Mouse (Mus musculus): Measurements from ENCODE around the gene Tjp2.
A peak's percentile ranks its signal among the peaks of the same experiment; 100 is the strongest.

Tjp2 gene

DNA sequence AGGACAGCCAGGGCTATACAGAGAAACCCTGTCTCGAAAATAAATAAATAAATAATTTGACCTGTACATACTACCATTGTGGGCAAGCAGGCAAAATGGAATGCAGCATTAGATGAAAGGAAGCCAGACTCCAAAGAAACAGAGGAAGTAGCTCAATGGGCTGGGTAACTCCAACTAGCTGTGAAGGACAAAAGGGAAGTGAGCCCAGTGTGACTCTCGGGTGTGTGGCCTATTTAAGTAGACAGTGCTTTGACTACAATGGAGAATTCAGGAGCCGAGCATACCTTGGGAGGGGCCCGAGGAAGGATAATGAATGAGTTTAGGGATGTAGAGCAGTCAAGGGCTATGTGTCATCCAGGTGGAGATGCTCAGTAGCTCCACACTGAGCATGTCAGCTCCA is 48.1 kb downstream of the Tjp2 start:
- DNase-seq = no peak

DNA sequence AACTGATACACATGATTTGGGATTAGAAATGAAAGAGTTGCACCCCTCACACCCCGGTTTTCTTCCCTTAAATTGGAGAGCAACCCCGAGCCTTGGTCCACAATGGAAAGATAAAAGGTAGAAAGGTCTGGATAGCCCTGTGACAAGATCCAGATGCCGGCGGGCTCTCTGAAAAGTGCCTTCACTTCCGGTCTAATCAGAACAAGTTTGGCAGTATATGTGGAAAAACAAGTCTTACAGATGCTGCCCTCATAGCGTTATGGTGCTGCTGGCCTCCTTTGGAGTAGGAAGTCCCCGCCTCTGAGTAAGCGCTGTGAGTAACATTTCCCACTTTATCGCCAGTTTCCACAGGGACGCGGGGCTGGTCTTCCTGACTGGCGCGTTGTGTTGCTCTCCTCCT is 49.9 kb downstream of the Tjp2 start:
- DNase-seq = peak; percentile 18 to 44

DNA sequence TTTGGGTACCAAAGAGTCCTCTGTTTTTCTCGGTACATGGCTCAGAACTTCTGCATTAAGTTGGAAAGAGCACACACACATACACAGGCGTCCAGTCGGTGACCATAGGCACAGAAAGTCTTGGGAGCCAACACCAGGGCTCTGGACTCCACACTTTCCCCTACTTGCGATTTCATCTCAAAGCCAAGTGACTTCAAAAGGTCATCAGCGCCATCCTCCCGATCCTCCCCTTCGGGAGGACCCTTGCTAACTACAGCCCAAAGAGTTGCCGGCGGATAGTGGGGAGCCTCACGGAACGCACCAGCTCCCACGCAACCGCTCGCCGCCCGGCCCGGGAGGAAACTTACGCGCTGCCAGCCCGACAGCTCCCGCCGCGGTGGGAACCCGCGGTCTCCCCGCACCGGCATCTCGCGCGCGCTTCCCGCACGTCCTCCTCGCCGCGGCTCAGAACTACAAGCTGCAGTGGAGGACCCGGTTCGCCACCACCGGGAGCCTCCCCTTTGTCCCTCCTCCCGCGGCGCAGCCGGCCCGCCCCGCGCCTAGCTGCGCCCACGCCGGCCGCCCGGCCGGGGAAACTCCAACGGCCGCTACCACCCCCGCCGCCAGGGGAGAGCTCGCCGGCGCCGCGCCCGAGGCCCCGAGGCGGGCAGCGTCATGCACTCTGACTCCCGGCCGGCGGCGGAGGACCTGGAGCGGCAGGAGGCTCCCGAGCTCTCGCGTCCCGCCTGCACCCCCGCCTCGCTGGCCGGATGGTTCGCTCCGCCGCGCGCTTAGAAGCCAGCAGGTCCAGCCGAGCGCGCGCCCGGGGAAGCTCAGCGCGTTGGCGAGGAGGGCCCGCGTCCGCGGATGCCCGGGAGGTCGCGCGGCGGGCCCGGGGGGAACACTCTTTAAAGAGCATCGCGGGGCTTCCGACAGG is 51.0 kb downstream of the Tjp2 start:
- peak; percentile 94 to 98 for DNase-seq

DNA sequence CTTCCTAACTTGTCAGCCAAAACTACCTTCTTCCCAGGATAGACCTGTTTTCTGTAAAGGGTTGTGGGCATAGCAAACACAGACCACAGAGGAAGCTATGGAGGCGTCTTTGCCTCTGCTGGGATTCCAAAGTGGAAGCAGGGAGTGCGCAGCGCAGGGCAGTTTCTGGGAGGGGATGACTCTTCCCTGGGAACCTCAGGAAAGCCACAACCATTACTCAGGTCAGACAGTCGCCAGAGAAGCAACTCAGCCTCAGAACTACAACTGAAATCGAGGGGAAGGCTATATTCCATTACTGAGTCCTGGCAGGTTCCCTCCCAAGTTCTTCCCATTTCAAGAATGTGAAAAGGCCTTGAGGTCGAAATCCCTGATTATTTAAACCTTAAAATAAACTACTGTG is 51.8 kb downstream of the Tjp2 start:
- no peak for DNase-seq

DNA sequence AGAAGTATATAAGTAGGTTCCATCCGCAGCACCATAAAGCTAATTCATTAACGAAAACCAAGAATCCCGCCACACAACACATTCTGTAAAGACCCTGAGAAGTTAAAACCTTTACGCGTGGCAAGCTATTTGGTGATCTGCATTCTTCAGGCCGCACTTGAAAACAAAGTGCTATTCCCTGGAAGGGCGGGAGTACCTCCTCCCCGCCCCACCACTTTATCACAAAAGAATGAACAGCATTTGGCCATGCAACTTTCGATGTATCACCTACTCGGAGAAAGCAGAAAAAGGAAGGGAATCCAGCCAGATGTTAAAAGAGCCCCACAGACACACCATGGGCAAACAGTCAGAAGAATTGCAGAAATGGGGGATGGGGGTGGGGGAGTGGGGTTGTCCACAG is 56.3 kb downstream of the Tjp2 start:
- DNase-seq = no peak

DNA sequence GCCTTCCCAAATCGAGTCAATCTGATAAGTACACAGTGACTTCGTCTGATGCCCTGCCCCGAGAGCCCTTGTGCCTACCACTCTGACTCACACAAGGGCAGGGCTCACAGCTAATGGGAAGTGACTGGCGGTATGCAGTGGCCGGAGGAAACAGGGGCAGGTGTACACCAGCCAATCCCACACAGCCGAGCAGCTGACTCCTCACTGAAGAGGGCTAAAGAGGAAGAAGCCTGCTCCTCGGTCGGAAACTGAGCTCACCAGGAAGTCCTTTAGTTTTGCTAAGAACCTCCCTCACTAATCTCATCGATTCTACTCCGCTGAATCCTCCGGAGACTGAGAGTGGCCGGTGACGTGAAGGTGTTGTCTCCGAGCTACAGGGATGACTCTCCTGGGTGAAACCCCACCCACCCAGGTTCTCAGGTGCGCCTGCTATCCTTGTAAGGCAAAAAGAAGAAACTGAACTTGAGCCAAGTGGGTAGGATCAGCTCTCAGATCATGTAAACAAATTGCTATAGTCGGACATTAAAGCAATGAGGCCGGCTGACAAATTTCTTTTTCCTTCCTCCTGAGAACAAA is 58.2 kb downstream of the Tjp2 start:
- peak; percentile 45 to 78 for DNase-seq

DNA sequence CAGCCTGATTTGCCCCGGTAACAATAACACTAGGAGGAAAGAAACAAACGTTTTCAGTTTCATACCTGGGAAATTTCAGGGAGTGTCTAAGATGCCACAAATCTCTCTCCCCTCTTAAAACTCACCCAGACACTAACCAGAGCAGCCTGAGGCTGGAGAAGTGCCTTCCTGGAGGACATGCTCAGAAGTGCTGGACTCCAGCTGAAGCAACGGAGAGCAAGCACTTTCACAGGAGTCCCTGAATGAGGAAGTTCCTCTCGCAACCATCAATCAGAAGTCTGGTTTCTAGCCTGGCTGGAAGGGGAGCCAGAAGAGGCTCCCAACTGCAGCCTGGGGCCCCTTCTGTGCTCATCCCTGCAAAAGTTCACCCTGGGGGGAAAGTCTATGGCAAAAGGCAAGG is 60.9 kb downstream of the Tjp2 start:
- no peak for DNase-seq

DNA sequence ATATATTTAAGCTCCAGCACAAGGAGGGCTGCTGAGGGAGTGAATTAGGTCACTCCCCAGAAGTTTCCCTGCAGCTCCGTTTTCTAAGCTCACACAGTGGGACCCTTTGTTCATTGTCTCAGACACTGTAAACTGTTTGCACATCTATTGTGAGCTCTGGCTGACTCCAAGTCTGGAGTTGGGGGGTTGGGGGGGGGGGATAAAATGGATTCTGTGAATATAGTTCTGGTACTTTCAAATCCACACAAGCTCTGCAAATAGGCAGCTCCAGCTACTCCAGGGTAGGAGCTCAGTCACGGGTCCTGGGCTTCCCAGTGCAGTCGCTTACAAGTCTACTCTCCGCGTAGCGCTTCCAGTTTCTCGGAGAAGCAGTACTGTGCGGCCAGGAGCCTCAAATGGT is 64.4 kb downstream of the Tjp2 start:
- DNase-seq = no peak

DNA sequence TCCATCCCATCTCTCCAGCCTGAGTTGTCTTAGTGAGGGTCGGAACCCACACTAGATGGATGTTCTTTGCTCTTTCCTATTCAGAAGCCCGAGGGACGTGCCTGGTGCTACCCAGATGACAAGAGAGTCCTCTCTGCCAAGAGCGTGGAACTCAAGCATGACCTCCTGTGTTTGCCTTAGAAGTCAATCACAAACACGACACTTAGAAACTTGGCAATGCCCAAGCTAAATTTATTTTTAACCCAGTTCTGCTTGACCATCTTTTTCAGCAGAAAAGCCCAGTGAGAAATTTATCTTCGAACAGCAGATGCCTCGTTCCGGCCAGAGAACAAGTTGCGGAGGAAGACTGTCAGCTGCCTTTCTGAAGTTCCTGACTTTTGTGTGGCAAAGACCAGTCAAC is 65.1 kb downstream of the Tjp2 start:
- peak; percentile 58 to 73 for DNase-seq

DNA sequence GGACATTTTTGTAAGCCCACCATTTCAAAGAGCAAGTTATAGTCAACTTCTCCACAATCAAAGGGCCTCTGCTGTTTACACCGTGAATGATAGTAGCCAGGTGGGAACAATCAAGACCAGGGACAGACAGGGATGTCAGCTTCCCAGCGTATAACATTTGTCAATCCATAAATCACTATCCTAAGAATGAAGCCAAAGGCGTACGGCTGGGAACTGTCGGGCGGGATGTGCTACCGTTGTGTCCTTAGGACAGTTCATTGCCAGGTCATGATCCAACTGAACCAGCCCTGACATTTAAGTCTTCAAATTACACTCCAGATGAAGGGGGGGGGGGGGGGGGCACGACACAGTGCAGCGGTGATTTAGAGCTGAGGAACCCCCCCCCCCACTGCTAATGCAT is 65.5 kb downstream of the Tjp2 start:
- DNase-seq = no peak

DNA sequence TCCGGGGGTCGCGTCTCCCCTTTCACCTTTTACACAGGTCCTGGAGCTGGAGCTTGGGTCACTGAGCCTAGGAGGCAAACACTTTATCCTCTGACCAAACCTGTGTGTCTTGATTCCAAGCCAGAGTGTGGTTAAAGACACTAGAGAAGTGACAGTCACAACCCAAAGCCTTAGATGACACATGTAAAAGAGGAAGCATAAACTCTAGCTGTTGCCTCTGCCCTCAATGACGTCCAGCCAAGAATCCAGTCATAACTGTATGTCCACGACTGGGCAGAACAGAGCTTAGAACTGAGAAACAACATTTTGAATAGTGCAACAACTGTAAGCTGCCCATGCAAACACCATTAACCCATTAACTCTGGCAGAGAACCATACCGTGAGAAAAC is 68.8 kb downstream of the Tjp2 start:
- DNase-seq = peak; percentile 18 to 43

DNA sequence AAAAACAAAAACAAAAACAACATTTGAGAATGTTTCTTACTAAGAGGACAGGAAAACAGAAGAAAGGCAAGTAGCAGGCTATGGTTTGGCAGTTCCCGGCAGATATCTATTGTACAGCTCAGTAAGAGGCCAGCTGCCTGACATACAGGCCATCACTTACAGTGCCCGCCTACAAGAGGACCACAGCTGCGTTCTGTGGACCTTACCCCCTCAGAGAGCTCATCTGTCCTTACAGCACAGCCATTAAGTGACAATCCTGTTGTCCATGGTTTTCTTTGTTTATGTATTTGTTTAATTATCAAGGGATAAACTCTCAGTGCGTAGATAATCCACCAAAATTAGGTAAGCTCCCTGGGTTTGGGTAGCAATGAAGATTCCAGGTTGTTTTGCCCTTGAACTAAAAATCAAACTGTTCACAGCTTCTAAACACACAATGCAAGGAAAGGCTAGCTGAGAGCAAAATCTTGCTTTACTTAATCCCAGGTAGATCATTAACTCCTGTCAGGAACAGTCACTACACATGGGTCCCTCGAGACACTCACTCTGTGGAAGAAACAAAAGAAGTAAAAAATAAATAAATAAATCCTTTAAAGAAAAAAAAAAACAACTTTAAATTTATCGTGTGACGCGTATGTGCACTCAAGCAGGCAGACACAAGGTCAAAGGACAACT is 69.3 kb downstream of the Tjp2 start:
- DNase-seq = peak; percentile 27 to 59

DNA sequence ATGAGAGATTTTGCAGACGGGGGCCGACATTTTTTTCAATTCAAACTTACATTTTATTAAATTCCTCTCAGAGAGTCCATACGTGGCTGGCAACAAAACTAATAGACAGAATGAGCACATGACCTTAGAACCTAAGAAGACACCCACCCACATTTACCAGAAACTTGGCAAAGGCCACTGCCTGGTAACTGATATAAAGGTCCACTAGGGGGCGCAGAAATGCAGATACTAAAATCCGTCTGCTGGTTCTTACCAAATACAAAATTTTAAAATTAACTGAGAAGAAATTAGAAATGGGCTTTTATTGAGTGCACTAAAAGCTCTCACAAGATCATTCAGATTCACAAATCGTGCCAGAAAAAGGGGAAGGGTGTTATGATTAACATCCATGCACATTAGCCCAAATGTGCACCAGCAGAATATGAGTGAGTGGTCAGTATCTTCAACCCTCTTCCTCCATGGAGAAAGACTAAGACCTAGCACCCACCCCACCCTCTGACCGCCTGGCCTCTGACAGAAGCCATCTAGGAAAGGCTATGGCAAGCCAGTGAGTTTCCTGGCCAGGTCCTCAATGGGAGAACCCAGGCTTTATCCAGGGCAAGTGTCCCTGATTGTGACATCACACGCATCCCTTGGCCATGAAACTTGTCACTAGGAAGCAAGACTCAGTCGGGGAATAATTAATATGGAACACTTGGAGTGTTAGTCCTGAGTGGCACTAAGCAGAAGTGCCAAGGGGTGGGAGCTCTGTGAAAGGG is 71.4 kb downstream of the Tjp2 start:
- DNase-seq = peak; percentile 52 to 74

DNA sequence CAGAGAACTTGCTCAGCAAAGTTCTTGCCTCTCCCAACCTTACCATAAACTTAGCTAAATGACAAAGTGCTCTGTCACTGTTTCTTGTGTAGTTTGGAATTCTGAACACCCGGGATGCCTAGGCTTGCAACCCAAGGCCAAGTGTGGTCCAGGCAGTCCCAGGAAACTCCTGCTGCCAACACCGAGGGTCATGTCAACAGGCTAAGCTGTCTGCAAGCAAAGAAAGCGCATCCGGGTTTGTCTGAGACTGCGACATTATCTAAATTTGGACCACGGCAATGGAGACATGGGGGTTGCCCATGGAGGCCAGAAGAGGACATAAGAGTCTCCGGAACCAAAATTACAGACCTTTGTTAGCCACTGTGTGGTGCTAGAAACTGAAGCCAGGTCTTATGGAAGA is 80.8 kb downstream of the Tjp2 start:
- no peak for DNase-seq

DNA sequence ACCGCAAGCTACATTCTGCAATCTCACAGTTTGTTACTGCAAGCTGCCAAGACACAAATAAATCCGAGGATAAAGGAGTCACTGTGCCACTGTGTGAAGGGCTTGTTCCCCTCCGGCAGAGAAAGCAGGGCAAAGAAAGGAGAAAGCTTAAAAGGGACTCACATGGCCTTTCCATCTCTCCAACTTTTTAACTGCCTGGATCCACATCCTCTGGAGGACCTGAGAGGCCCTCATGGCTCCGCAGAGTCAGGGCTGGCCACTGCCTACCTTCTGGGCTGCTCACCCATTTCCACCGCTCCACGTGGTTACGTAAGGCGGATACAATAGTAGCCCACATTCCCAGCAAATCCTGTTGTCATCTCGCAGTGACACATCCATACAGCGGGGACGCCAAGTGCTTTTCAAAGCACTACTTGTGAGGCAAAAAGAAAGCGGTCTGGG is 82.2 kb downstream of the Tjp2 start:
- DNase-seq = no peak

DNA sequence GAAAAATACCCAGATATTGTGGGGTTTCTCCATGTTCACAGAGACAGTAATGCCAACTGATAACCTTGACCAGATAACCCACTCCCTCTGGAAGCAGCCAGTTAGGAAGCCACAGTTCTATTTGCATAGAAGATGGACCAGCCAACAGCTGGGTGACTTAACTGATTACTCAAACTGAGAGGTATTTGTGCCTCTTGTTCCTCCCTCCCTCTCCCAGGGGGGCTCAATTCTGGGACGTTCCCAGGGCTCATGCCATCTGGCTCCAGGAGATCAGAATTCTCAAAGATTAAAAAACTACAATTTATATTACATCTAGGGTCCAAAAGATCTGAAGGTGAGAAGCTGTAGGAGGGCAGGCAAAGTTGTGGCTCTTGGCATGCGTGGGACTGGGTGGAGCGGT is 84.5 kb downstream of the Tjp2 start:
- no peak for DNase-seq

DNA sequence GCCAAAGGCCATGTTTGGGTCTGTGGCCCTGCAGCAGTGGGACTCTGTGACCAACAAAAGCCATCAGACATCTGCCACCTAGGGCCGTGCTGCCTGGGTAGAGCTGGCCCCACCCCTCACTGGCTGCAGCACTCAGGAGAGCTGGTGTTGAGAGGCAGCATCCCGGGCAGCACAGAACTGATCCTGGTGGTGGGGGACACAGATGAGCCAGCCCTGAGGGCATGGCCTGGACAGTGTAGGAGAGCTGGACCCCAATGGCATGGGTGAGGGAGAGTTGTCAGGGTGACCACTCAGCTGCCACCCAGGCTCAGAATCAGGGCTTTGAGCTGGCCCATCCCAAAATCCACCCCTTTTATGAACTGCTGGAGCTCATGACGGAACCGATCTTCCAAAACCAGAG is 87.4 kb downstream of the Tjp2 start:
- DNase-seq = no peak

DNA sequence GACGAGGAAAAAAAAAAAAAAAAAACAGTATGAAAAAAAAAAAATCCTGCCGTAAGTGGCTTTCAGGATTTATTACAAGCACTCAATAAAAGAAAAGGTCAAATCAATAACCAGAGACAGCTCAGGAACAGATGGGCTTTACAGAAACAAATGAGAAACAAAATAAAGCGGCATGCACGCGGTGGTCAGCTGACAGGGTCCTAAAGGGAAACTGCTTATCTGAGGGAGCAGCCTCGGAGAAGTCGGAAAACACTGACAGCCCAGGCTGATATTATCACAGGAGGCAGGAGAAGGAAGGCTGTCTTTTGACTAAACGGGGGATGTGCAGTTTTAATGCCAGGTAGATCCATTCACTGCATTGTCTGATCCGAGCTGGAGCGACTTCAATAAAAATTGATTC is 89.8 kb downstream of the Tjp2 start:
- DNase-seq = no peak

DNA sequence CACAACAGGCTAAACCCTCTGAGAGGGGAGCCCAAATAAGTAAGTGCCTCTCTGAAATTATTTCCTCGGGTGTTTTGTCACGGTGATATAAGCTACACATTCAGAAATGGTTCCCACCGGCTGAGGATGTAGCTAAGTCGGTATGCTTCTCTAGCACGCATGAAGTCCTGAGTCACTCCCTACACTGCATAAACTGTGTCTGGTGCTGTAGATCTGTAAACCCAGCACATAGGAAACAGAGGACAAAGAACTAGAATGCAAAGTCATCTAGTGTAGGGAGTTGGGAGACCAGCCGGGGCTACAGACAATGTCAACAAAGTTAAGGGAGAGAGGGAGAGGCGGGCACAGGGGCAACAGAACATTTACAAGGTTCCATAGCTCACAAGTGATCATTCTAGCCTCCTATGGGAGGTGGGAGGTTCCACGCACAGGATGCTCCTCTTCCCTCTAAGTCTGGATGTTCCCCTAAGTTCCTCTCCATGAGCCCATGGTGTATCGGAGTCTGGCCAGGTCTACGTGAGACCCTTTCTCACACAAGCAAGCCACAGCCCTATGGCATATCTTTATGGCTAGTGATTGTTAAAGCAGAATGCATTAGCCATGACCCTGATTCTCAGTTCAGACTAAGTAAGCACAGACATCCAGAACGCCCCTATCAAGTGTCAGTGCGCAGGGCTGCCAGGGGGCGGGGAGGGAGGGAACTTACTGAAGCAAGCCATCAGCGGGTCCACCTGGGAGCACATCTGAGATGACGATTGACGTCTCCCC is 90.5 kb downstream of the Tjp2 start:
- no peak for DNase-seq

DNA sequence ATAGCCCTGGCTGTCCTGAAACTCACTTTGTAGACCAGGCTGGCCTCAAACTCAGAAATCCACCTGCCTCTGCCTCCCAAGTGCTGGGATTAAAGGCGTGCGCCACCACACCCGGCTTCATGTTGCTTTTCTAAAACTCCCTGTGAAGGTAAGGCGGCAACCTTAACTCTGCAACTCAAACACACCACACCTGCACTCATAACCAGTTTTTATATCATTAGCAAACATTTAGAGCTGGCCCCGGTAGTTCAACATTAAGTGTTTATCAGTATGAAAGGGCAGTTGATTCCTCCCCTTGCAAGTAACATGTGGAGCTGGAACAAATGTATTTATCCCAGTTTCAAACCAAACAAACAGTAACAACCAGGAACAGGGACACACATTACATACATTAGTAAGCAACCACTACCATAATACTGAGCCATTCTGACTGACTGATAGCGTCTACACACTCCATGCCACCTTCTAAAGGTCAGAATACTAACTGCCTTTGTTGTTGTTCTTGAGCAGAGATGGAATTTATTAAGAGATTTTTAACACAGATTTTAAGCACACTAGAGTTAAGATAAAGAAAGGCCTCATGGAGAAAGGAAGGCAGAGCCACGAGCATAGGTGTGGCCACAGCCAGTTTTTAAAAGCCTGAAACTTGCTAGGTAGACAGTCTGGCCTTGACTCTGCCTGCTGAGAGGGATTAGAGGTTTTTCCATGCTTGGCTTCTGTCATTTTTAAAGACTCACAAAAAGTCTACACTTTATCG is 101.1 kb downstream of the Tjp2 start:
- no peak for DNase-seq

DNA sequence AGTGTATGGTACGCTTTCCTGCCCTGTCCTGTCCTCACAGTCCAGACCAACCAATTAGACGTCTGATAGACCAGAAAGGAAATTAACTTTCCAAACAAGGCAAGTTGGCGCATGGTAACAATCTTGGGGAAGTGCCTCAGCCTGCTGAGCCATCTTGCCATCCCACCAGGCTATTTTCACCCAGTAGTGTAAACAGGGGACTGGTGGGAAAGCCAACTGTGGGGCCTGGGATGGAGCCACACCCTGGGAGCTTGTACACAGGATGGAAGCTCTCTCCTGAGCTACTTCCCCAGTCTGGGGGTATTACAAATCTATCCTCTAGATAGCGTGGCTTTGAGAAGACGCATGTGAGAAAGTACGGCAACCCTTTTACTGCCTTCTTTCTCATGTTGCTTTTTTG is 101.7 kb downstream of the Tjp2 start:
- DNase-seq = no peak

DNA sequence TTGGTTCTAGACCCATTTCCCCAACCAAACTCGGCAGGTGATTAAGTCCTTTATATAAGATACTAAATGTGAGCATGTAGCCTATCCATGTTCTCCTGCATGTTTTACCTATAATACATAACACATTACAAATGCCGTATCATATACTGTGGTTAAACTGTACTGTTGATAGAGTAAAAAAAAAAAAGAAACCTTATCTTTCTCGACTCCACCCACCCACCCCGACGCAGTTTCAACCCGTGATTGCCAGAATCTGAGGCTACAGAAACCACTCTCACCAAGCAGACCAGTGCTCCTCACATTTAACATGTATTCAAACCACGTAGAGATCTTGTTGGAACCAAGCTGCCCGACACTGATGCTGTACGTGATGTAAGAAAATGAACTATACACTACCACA is 102.2 kb downstream of the Tjp2 start:
- DNase-seq = no peak

All from kidney, postnatal 25 days (tissue).